Mouse (Mus musculus) lung, postnatal 4 days (tissue): ENCODE results near the gene Sorcs2.

ENCODE experiments used
- DNase-seq, 2 experiments: peaks; one replicate each; pipeline ENCODE4 v3.0.0; 2021

The Sorcs2 gene

GRCm38 (mm10) chr5:36056921-36057320 is 341.0 kb downstream of the Sorcs2 start:
- no peak for DNase-seq

- no peak for DNase-seq
These were observed 342.1 kb downstream of the Sorcs2 start for GRCm38 (mm10) chr5:36055876-36056275.

- no peak for DNase-seq
These were observed 343.4 kb downstream of the Sorcs2 start for GRCm38 (mm10) chr5:36054498-36054897.

GRCm38 (mm10) chr5:36043154-36043553 is 354.8 kb downstream of the Sorcs2 start:
- DNase-seq = no peak

- DNase-seq = no peak
These were observed 356.2 kb downstream of the Sorcs2 start for GRCm38 (mm10) chr5:36041756-36042155.

GRCm38 (mm10) chr5:36041236-36041562 is 356.7 kb downstream of the Sorcs2 start:
- no peak for DNase-seq

GRCm38 (mm10) chr5:36040398-36041235 is 357.3 kb downstream of the Sorcs2 start:
- peak; percentile 67 to 82 for DNase-seq

- no peak for DNase-seq
These were observed 358.3 kb downstream of the Sorcs2 start for GRCm38 (mm10) chr5:36039596-36039995.

- peak in 1 of 2 experiments; percentile 63 for DNase-seq
These were observed 364.2 kb downstream of the Sorcs2 start for GRCm38 (mm10) chr5:36033531-36034426.

- DNase-seq = no peak
These were observed 372.9 kb downstream of the Sorcs2 start for GRCm38 (mm10) chr5:36025076-36025475.

- no peak for DNase-seq
These were observed 373.8 kb downstream of the Sorcs2 start for GRCm38 (mm10) chr5:36024003-36024685.

GRCm38 (mm10) chr5:36022361-36022760 is 375.6 kb downstream of the Sorcs2 start:
- DNase-seq = no peak

- no peak for DNase-seq
These were observed 376.8 kb downstream of the Sorcs2 start for GRCm38 (mm10) chr5:36021091-36021490.

- no peak for DNase-seq
These were observed 379.6 kb downstream of the Sorcs2 start for GRCm38 (mm10) chr5:36018366-36018765.

GRCm38 (mm10) chr5:36009405-36009804 is 388.5 kb downstream of the Sorcs2 start:
- no peak for DNase-seq

- DNase-seq = no peak
These were observed 390.3 kb downstream of the Sorcs2 start for GRCm38 (mm10) chr5:36007649-36008048.

- DNase-seq = no peak
These were observed 391.4 kb downstream of the Sorcs2 start for GRCm38 (mm10) chr5:36006586-36006985.

- DNase-seq = no peak
These were observed 391.8 kb downstream of the Sorcs2 start for GRCm38 (mm10) chr5:36006106-36006505.

- no peak for DNase-seq
These were observed 394.1 kb downstream of the Sorcs2 start for GRCm38 (mm10) chr5:36003797-36004196.

GRCm38 (mm10) chr5:35989986-35990735 is 407.8 kb downstream of the Sorcs2 start:
- DNase-seq = no peak

GRCm38 (mm10) chr5:35989506-35989905 is 408.4 kb downstream of the Sorcs2 start:
- no peak for DNase-seq

GRCm38 (mm10) chr5:35988085-35988484 is 409.9 kb downstream of the Sorcs2 start:
- no peak for DNase-seq

- no peak for DNase-seq
These were observed 412.3 kb downstream of the Sorcs2 start for GRCm38 (mm10) chr5:35985611-35986010.
